Mouse (Mus musculus) spleen, postnatal 36 days (tissue): ENCODE results near the gene Pcsk1n.

Experiments
- DNase-seq, 2 experiments: peaks; one replicate each; pipeline ENCODE4 v3.0.0; 2022; ENCODE audit warnings: low spot score in 2 of 2, mixed read lengths in 1 of 2

Pcsk1n gene

DNA sequence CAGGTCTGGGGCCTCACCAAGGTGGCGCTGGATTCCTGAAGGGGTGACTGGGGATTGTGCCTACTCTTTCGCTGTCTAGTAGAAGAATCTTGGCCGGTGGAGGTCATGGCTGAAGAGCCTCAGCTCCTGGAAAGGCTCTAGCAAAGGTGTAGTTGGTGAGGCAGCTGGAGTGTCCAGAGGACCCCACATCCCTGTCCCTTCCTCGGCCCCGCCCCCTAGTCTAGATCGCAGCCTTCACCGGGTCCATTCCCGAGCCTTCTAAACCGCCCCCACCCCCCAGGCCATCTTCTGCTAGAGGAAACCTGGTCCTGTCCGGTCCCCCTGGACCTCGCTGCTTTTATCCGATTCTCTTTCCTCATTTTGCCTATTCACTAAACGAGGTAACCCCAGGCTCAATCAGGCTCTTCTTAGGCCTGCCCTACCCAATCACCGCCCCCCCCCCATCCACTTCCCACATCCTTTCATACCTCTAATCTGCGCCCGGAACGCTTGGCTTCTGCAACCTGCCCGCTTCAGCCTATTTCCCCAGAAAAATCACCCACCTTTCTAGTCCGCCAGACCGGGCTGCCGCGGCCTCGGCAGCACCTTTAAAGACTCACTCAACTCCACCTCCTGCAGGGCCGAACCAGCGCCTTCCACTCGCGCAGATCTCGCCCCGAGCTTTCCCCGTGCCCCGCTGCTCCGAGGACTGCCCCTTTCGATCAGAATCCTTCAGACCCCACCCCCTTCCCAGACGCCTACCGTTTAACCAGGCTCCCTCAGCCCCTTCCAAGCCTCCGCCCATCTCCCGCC, 27.7 kb downstream of the Pcsk1n start, which contains the start of gene Hdac6:
Gene Hdac6 (minus strand): TSS at position 782 of the 792 bp plus-strand sequence.
- DNase-seq = no peak

DNA sequence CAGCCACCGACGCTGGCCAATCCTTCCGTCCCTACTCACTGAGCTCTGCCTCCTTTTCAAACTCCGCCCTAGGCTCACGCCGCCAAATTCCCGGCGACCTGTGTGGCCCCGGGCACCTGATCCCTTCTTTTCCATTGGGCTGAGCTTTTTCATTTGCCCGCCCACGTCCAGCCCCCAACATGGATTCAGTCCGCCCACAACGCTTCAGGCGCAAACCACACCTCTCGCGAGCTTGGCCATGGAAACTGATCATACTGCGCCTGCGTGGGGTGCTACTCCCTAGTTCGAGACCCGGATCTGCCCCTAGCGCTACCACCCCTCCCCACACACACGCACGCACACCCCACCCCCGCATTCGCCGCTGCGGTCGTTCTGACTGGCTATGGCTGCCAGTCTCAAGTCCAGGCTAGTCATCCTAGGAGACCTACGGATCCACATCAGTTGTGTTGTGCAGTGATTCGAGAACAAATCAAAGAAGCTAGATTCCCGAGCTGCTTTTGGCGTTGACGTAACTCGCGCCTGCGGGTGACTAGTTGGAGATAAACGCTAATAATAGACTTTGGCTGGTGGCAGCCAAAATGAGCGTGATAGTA, 28.4 kb downstream of the Pcsk1n start:
- DNase-seq = peak; percentile 86 to 90

DNA sequence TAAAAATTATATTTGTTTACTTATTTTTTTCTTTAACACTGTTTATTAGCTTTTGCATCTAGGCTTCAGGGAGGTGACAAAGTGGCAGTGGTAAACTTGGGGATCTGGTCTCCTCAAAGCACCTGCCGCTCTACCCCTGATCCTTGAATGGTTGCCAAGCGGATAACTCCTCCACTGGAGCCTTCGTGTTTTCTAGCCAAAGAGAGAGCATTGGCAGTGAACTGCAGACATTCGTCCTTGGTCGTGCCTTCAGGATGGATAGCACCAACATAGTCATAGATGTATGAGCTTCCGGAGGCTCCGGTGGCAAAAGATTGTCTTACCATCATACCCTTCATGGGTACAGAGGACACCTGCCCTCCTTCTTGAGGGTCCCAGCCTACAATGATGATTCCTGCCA, 30.5 kb downstream of the Pcsk1n start:
- no peak for DNase-seq

DNA sequence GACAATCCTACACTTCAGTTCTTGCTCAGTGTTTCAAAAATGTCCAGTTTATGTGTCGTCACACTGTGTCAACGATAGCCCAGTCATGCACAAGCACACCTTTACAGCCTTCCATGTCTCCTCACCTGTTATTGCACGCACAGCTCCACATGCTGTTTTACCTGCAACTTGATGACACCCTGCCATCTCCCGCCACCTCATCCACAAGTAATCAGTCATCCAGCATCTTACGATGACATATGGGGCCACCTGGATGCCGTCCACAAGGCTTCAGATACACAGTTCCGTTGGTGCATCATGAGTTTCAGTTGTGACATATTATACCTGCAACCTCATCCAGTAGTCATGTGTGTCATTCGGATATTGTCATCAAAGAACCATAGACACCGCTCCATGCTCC, 39.2 kb downstream of the Pcsk1n start:
- no peak for DNase-seq

DNA sequence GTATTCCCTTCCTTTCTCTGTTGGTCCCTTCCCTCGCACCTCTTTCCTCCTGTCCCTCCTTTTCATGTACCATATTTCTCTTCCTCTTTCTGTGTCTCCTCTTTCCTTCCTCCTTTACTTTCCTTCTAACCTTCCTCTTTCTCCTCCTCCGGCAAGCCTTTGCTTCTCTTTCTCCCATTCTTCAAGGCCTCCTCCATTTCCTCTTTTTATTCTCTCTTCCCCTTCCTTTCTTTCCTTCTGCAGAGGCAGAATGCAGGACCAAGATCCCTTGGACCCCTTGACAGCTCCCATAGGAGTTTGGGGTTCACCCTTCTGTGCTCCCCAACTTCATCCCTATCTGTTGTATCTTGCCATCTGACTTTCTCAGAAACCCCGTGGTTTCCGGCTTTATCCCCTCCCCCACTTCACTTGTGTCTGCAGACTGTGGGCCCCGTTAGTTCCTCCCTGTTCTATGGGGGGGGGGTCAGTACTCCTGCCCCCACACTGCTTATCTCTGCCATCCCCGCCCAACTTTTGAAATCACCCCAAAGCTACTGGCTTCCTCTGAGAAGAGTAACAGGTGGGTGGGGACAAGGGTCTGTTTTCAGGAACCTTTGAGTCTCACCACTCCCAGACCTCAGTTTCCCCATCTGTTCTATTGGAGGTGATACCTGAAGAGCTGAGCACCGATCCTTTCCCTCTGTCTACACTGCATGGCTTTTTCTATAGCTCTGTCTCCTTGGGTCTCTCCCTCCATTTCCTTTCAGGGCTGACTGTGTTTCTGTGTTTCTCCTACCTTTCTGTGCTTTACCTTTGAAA, 44.4 kb downstream of the Pcsk1n start:
- peak in 1 of 2 experiments; percentile 6 for DNase-seq

DNA sequence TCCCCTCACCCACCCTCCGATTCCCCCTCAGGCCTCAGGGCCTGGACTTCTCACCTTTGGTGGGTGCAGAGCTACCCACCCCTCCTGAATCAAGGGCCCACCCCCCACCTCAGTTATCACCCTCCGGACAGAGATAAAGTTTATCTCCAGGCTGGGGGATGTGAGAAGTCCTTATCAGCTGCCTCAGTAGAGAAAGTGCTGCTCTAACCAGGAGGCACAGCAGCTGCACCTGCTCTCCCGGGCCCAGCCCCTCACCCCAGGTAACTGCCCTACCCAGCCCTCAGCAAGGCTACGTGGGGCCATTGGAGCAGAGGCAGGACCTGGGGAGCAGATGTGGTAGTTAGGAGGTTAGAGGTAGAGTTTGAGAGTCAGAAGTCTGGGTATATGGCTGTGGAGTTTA, 46.5 kb downstream of the Pcsk1n start:
- DNase-seq = no peak

DNA sequence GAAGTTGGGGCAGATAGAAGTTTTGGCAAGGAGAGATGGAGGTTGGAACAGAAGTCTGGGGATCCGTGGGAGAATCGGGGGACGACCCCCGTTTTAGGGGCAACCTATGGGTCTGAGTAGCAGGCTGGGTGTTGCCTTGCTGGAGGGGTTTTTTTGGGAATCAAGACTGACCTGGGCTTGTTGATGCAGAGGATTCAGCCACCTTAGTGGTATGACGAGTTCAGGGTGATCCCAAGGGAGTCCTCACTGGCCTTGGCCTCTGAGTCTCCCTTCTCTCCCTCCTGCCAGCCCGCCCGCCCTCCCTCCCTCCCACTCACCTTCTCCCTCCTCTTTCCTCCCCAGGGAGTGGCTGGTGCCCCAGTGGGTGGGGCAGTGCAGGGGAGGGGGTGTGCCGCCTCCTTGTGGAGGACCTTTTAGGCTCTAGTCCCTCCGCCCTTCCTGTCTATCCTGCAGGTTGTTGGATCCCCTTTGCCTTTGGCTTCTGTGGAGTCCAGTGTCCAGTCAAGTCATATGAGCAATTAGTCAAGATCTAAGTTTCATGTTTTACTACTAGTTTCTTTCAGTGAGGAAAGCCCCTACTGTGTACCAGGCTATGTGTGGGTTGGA, 48.1 kb downstream of the Pcsk1n start:
- peak; percentile 46 to 56 for DNase-seq

DNA sequence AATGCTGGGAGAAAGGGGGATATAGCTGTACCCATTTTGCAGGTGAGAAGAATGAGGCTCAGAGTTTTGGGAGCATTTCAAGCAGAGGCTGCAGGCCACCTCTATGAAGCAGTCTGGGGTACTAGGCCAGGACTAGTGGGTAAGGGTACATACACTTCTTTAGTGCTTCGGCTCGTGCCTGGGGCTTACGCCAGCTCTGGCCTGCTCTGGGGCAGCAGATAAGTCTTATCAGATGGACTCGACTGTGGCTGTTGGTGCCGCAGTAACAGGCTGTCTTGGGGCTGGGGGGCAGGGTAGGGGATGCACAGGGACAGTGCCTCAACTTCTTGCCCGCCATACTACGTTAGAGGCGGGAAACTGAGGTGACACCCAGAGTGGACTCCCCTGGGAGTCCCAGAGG, 48.6 kb downstream of the Pcsk1n start:
- DNase-seq = peak; percentile 26

DNA sequence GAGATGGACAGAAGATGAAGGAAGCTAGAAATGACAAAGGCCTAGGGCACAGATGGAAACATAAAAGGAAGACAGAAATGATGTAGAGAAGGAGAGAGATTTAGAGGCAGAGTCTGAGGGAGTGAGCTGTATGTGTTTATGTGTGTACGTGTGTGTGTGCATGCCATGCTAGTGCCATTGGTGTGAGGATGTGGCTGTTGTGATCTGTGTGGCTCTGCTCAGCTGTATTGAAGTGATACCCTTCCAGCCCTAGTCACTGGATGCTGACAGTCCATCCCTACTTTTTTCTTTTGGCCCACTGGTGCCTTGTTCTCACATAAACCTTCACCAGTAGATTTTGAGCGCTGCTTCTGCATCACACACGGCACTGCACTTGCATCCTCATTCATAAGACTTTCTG, 49.3 kb downstream of the Pcsk1n start:
- no peak for DNase-seq

DNA sequence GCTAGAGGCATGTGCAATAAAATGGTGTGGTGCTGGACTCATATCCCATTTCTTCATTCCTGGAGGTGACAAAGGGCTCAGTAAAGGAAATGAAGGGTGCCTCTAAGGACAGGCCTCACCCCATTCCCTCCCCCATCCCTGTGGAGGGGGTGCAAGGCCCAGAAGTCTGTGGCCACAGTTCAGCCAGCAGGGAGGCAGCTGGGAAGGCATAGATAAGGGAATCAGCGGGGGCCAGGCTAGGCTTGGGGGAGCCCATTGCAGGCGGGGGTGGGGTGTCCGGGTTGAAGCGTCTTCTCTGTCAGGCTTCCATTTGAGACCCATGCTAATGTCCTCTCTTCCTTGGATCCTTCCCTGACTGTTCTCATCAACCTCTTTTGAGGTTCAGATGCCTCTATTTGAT, 51.7 kb downstream of the Pcsk1n start:
- peak; percentile 58 to 67 for DNase-seq
